Comparison of ENCODE assay signal across 22 mouse cellular contexts in the genomic region with DNA sequence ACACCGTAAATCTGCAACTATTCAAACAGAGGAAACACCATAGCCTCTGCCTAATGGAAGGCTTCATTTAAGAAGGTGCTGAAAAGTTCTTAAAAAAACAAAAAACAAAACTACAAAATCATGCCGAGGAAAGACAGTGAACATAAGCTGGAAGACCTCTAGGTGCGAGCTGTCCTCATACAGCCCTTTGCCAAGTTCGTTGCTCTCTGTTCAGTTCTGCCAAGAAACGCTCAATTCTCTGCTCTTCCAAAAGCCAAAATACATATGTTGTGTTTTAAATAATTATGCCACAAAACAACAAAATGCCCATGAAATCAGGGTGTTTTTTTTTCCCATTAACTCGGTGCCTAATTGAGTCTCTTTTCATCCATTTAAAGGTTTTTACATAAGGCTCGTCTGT.
"Had no signal": no experiment of that assay in that cellular context is flagged by ENCODE, and none has a peak within 500 bp of the region (broad histone marks: within the 10 kb centered on the region; RNA-seq: fewer than 3 reads in every experiment).

No protein-coding gene starts in this region.

- H3K4me2 ChIP-seq: limb, embryonic 12.5 days; limb, embryonic 15.5 days; liver, embryonic 11.5 days; lung, embryonic 14.5 days; midbrain, embryonic 12.5 days; midbrain, embryonic 15.5 days; neural tube, embryonic 12.5 days; neural tube, embryonic 15.5 days had no signal

- H3K9me3 ChIP-seq: limb, embryonic 12.5 days; limb, embryonic 15.5 days; midbrain, embryonic 12.5 days; midbrain, embryonic 15.5 days; neural tube, embryonic 12.5 days; neural tube, embryonic 15.5 days had no signal

- ATAC-seq: liver, postnatal 0 days; lung, postnatal 0 days; midbrain, embryonic 15.5 days had no signal

- H3K36me3 ChIP-seq: limb, embryonic 12.5 days; limb, embryonic 15.5 days; midbrain, embryonic 12.5 days; midbrain, embryonic 15.5 days; neural tube, embryonic 12.5 days; neural tube, embryonic 15.5 days had no signal

- H3K4me3 ChIP-seq: limb, embryonic 12.5 days; limb, embryonic 15.5 days; midbrain, embryonic 12.5 days; midbrain, embryonic 15.5 days; neural tube, embryonic 12.5 days; neural tube, embryonic 15.5 days had no signal

- H3K9ac ChIP-seq: limb, embryonic 12.5 days; limb, embryonic 15.5 days; liver, embryonic 14.5 days; liver, postnatal 0 days; lung, embryonic 14.5 days; midbrain, embryonic 12.5 days; midbrain, embryonic 15.5 days; neural tube, embryonic 12.5 days; neural tube, embryonic 15.5 days had no signal

- H3K4me1 ChIP-seq: limb, embryonic 12.5 days; limb, embryonic 15.5 days; midbrain, embryonic 12.5 days; midbrain, embryonic 15.5 days; neural tube, embryonic 12.5 days; neural tube, embryonic 15.5 days had no signal

- H3K27me3 ChIP-seq: limb, embryonic 12.5 days; limb, embryonic 15.5 days; midbrain, embryonic 12.5 days; midbrain, embryonic 15.5 days; neural tube, embryonic 12.5 days; neural tube, embryonic 15.5 days had no signal

- DNase-seq: kidney, postnatal 25 days; left cerebral cortex, postnatal 4 days; liver, postnatal 0 days; lung, embryonic 14.5 days; right cerebral cortex, adult 18-20 months; right cerebral cortex, postnatal 14 days; right cerebral cortex, postnatal 4 days; thymus, adult 2 months; thymus, postnatal 14 days; thymus, postnatal 4 days had no signal

- H3K27ac ChIP-seq: kidney, postnatal 0 days; limb, embryonic 12.5 days; limb, embryonic 15.5 days; liver, embryonic 14.5 days; macrophage; midbrain, embryonic 12.5 days; midbrain, embryonic 15.5 days; neural tube, embryonic 12.5 days; neural tube, embryonic 15.5 days; stomach, postnatal 0 days had no signal
